Mouse (Mus musculus): Measurements from ENCODE around the gene Ubqln1.

DNA sequence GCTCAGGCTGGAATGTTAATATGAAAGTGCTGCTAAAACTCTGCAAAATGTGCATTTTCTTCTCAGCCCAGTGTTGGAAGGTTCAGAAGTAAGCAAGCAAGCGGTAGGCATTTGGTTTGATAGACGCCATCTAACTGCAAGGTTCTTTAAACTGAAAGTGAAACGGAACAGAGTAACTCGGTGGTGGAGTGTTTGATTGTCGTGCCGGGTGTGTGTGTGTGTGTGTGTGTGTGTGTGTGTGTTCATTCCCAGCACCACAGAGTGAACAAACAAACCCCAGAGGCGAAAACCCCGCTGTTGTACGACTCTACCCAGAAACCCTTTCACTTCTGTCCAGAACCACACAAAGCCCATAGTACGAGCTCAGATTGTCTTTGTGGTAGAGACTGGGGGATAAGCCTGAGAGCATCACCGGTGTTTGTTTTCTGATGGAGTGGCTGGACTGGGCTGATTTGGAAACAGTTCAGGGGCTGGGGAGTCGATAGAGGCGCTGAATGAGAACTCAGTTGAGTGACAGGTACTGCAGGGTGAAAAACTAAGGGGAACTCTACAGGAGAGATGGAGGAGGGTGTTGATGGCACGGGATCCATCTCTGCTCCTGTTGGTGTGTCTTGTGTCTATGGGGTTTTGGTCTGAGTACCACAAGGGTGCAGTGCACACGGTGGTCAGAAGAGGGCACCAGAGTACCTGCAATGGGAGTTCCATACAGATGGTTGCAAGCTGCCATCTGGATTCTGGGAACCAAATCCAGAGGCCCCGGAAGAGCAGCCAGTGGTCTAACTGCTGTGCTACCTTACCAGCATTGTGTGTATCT is 57.1 kb downstream of the Ubqln1 start:
- peak; percentile 95 for TF ChIP-seq CTCF (IDR thresholded peaks at IDR 0.05; ENCODE audit: low read depth, low read length)
- TF ChIP-seq GATA1 (IDR thresholded peaks at IDR 0.05; ENCODE audit: borderline replicate concordance, low read length): no peak
- TF ChIP-seq TAL1 (conservative IDR thresholded peaks at IDR 0.05; ENCODE audit: low read depth, low read length): no peak
- TF ChIP-seq POLR2AphosphoS5 (IDR thresholded peaks at IDR 0.05; ENCODE audit: insufficient replicate concordance, low read depth, low read length): no peak

All from G1E (cell line).